Mouse (Mus musculus) CH12.LX (cell line): ENCODE data around the gene Bag2. TPM values are rescaled to one million over a fixed set of nuclear protein-coding genes. Genes with fewer than 3 reads are reported as not detected.
A peak's percentile ranks its signal among the peaks of the same experiment; 100 is the strongest.

Source experiments
- DNase-seq: peaks from one replicate; pipeline ENCODE4 v3.0.0-alpha.2; 2013; ENCODE audit errors: extremely low read depth
- H3K27ac ChIP-seq: 2 replicates; pipeline ENCODE4 v1.5.1; 2012; ENCODE audit warnings: low read depth, mild to moderate bottlenecking, control low read depth, moderate library complexity; ENCODE audit not compliant: insufficient read depth
- H3K27me3 ChIP-seq: replicated peaks from 2 replicates; pipeline ENCODE3; 2012; ENCODE audit warnings: inconsistent platforms
- H3K36me3 ChIP-seq, 2 experiments: replicated peaks in 1 of 2; 2 replicates each; pipeline versions ENCODE3 to v1.6.1; 2012; ENCODE audit warnings: inconsistent platforms in 1 of 2, low read length in 1 of 2, mild to moderate bottlenecking in 1 of 2, mixed read lengths in 1 of 2, moderate library complexity in 1 of 2; ENCODE audit not compliant: control insufficient read depth in 1 of 2, insufficient read depth in 1 of 2
- H3K4me1 ChIP-seq, 2 experiments: 2 replicates each; pipeline ENCODE4 v1.6.1; 2012; ENCODE audit warnings: inconsistent platforms in 1 of 2, moderate library complexity in 1 of 2; ENCODE audit not compliant: insufficient read depth in 2 of 2, control insufficient read depth in 1 of 2
- H3K4me2 ChIP-seq: 2 replicates; pipeline ENCODE4 v1.6.1; 2012; ENCODE audit warnings: low read depth, mild to moderate bottlenecking, control low read depth; ENCODE audit not compliant: poor library complexity, insufficient read depth, severe bottlenecking
- H3K4me3 ChIP-seq, 3 experiments: fragments of 150-350 bp in 1 of 3; sonication (generic) in 1 of 3; replicated peaks in 1 of 3; 2 replicates each; pipeline versions ENCODE3 to v1.5.1; 2011 to 2012; ENCODE audit warnings: low read depth in 2 of 3, low read length in 2 of 3, mild to moderate bottlenecking in 2 of 3, moderate library complexity in 2 of 3, control low read depth in 1 of 3, improper control_type of control experiment in 1 of 3, inconsistent platforms in 1 of 3, mixed read lengths in 1 of 3; ENCODE audit not compliant: poor library complexity in 1 of 3
- H3K79me2 ChIP-seq: replicated peaks from 2 replicates; pipeline ENCODE4 v1.6.1; 2012; ENCODE audit warnings: mild to moderate bottlenecking, moderate library complexity; ENCODE audit not compliant: control insufficient read depth, poor library complexity, insufficient read depth, severe bottlenecking; ENCODE audit errors: extremely low read depth
- H3K9ac ChIP-seq: 2 replicates; pipeline ENCODE4 v1.6.1; 2012; ENCODE audit warnings: low read depth, mild to moderate bottlenecking, control low read depth, moderate library complexity; ENCODE audit not compliant: insufficient read depth
- H3K9me3 ChIP-seq: replicated peaks from 2 replicates; pipeline ENCODE3; 2012; ENCODE audit warnings: low read length, inconsistent platforms, mixed read lengths
- BHLHE40 ChIP-seq: IDR thresholded peaks from 2 replicates; pipeline ENCODE4 v1.6.1; 2011; ENCODE audit warnings: mild to moderate bottlenecking, low read depth, low read length, improper control_type of control experiment
- CHD1 ChIP-seq: IDR thresholded peaks from 2 replicates; pipeline ENCODE4 v1.6.1; 2012; ENCODE audit warnings: low read depth, low read length, improper control_type of control experiment, inconsistent platforms
- CHD2 ChIP-seq: IDR thresholded peaks from 2 replicates; pipeline ENCODE4 v1.6.1; 2011; ENCODE audit warnings: low read length, improper control_type of control experiment
- E2F4 ChIP-seq: IDR thresholded peaks from 2 replicates; pipeline ENCODE4 v1.6.1; 2011; ENCODE audit warnings: low read depth, low read length, improper control_type of control experiment; ENCODE audit not compliant: insufficient replicate concordance
- ELF1 ChIP-seq: IDR thresholded peaks from 2 replicates; pipeline ENCODE4 v1.6.1; 2014; ENCODE audit warnings: low read depth, mild to moderate bottlenecking, inconsistent platforms, low read length, improper control_type of control experiment
- EP300 ChIP-seq: IDR thresholded peaks from 2 replicates; pipeline ENCODE4 v1.6.1; 2011; ENCODE audit warnings: low read length, improper control_type of control experiment
- IRF4 ChIP-seq: IDR thresholded peaks from 2 replicates; pipeline ENCODE4 v1.6.1; 2014; ENCODE audit warnings: low read depth, mild to moderate bottlenecking, inconsistent platforms, low read length, improper control_type of control experiment
- KAT2A ChIP-seq: IDR thresholded peaks from 2 replicates; pipeline ENCODE4 v1.6.1; 2012; ENCODE audit warnings: low read length, improper control_type of control experiment, inconsistent platforms; ENCODE audit not compliant: insufficient replicate concordance
- MAX ChIP-seq: IDR thresholded peaks from 2 replicates; pipeline ENCODE4 v1.6.1; 2011; ENCODE audit warnings: low read length, improper control_type of control experiment
- MAZ ChIP-seq: IDR thresholded peaks from 2 replicates; pipeline ENCODE4 v1.6.1; 2012; ENCODE audit warnings: low read depth, mild to moderate bottlenecking, inconsistent platforms, low read length, improper control_type of control experiment, moderate library complexity
- MEF2A ChIP-seq: IDR thresholded peaks from 2 replicates; pipeline ENCODE4 v1.6.1; 2014; ENCODE audit warnings: low read depth, mild to moderate bottlenecking, inconsistent platforms, low read length, improper control_type of control experiment, borderline replicate concordance
- MXI1 ChIP-seq: IDR thresholded peaks from 2 replicates; pipeline ENCODE4 v1.6.1; 2011; ENCODE audit warnings: mild to moderate bottlenecking, low read depth, low read length, improper control_type of control experiment
- MYC ChIP-seq: IDR thresholded peaks from 2 replicates; pipeline ENCODE4 v1.6.1; 2011; ENCODE audit warnings: low read depth, mild to moderate bottlenecking, improper control_type of control experiment, low read length
- NELFE ChIP-seq: IDR thresholded peaks from 2 replicates; pipeline ENCODE4 v1.6.1; 2011; ENCODE audit warnings: low read depth, low read length, improper control_type of control experiment
- NRF1 ChIP-seq: IDR thresholded peaks from 2 replicates; pipeline ENCODE4 v1.6.1; 2014; ENCODE audit warnings: low read depth, mild to moderate bottlenecking, inconsistent platforms, low read length, improper control_type of control experiment, moderate library complexity
- POLR2A ChIP-seq: IDR thresholded peaks from 2 replicates; pipeline ENCODE4 v1.6.1; 2011; ENCODE audit warnings: low read depth, mild to moderate bottlenecking, improper control_type of control experiment, low read length
- POLR2AphosphoS2 ChIP-seq: IDR thresholded peaks from 2 replicates; pipeline ENCODE4 v1.6.1; 2011; ENCODE audit warnings: low read depth, low read length, improper control_type of control experiment
- RAD21 ChIP-seq: IDR thresholded peaks from 2 replicates; pipeline ENCODE4 v1.6.1; 2011; ENCODE audit warnings: low read depth, mild to moderate bottlenecking, low read length, improper control_type of control experiment, moderate library complexity
- RCOR1 ChIP-seq: conservative IDR thresholded peaks from 2 replicates; pipeline ENCODE4 v1.6.1; 2012; ENCODE audit warnings: low read depth, mild to moderate bottlenecking, inconsistent platforms, low read length, improper control_type of control experiment
- SIN3A ChIP-seq: IDR thresholded peaks from 2 replicates; pipeline ENCODE4 v1.6.1; 2012; ENCODE audit warnings: low read length, improper control_type of control experiment, inconsistent platforms
- TBP ChIP-seq: conservative IDR thresholded peaks from 2 replicates; pipeline ENCODE4 v1.6.1; 2011; ENCODE audit warnings: low read depth, low read length, improper control_type of control experiment
- TCF12 ChIP-seq: IDR thresholded peaks from 2 replicates; pipeline ENCODE4 v1.6.1; 2014; ENCODE audit warnings: low read depth, mild to moderate bottlenecking, inconsistent platforms, low read length, improper control_type of control experiment
- UBTF ChIP-seq: IDR thresholded peaks from 2 replicates; pipeline ENCODE4 v1.6.1; 2012; ENCODE audit warnings: low read depth, mild to moderate bottlenecking, inconsistent platforms, low read length, improper control_type of control experiment, moderate library complexity
- USF1 ChIP-seq: IDR thresholded peaks from 2 replicates; pipeline ENCODE4 v1.6.1; 2014; ENCODE audit warnings: low read depth, mild to moderate bottlenecking, inconsistent platforms, low read length, improper control_type of control experiment
- USF2 ChIP-seq: conservative IDR thresholded peaks from 2 replicates; pipeline ENCODE4 v1.6.1; 2011; ENCODE audit warnings: low read depth, low read length, improper control_type of control experiment
- ZC3H11A ChIP-seq: IDR thresholded peaks from 2 replicates; pipeline ENCODE4 v1.6.1; 2012; ENCODE audit warnings: low read depth, mild to moderate bottlenecking, inconsistent platforms, low read length, improper control_type of control experiment
- ZKSCAN1 ChIP-seq: IDR thresholded peaks from 2 replicates; pipeline ENCODE4 v1.6.1; 2012; ENCODE audit warnings: low read depth, inconsistent platforms, low read length, improper control_type of control experiment, borderline replicate concordance
- ZMIZ1 ChIP-seq: IDR thresholded peaks from 2 replicates; pipeline ENCODE4 v1.6.1; 2012; ENCODE audit warnings: low read depth, mild to moderate bottlenecking, inconsistent platforms, low read length, improper control_type of control experiment
- dilution Hi-C: fragments of 300-500 bp; cut with MboI; formaldehyde crosslinking; loops from 2 replicates; pipeline ENCODE4 v1.14.3; 2020; ENCODE audit warnings: low sequenced_read_pairs; ENCODE audit not compliant: extremely low pct_unique_long_range_greater_than_20kb, extremely low pct_ligation_motif_present
- in situ Hi-C: fragments of 300-500 bp; cut with MboI; formaldehyde crosslinking; loops from 3 replicates; pipeline ENCODE4 v1.14.3; 2019; ENCODE audit warnings: low sequenced_read_pairs, low pct_ligation_motif_present, low pct_unique_long_range_greater_than_20kb, mixed read lengths
- polyA plus RNA-seq: library from polyadenylated mRNA; unstranded; fragments of >175 nt; gene quantifications from 2 replicates; pipeline ENCODE4 v1.2.1, GENCODE M21; 2012; ENCODE audit warnings: low read depth; ENCODE audit not compliant: insufficient read length
- total RNA-seq, 2 experiments: library from RNA; depleted of rRNA; stranded (reverse); fragments of 300-350 nt in 1 of 2; fragments of >200 nt in 1 of 2; gene quantifications; 2 replicates each; pipeline ENCODE4 v1.2.3; 2012 to 2014

Gene Bag2
- total RNA-seq (2012; rRNA removed) (51.1 and 54.8 TPM in 2 replicates), total RNA-seq (2014; rRNA removed) (73.5 and 81.7 TPM in 2 replicates), polyA plus RNA-seq (62.1 and 64.4 TPM in 2 replicates)

- Histone ChIP-seq H3K27ac (no peak within 1 kb of the TSS), H3K4me1 (peaks cover 6 to 29% of the 10 kb centered on the region in 2 experiments), H3K36me3 (peaks cover 0 to 46% of the 10 kb centered on the region in 2 experiments), H3K4me3 (peak within 1 kb of the TSS; percentile 70 to 92 (median 89)), H3K27me3 (no peaks in the 10 kb centered on the region), H3K9ac (peak within 1 kb of the TSS; percentile 82), H3K9me3 (no peaks in the 10 kb centered on the region), H3K4me2 (peak within 1 kb of the TSS; percentile 94), H3K79me2 (peaks cover 40% of the 10 kb centered on the region)
- in situ Hi-C loops (no loop called here), dilution Hi-C loops (no loop called here)
- TF ChIP-seq POLR2A: peak; percentile 71
- peak; percentile 55; the same call in 1 of the 2 replicates for TF ChIP-seq MAZ
- no peak for TF ChIP-seq EP300
- peak; percentile 72; the same call in 1 of the 2 replicates for TF ChIP-seq UBTF
- 0 out of 2 replicates have a peak, but pooled peaks have one; percentile 40 for TF ChIP-seq MEF2A
- no peak for TF ChIP-seq MXI1
- peak; percentile 55 for TF ChIP-seq TCF12
- no peak for TF ChIP-seq USF2
- no peak for TF ChIP-seq CHD2
- no peak for TF ChIP-seq MYC
- no peak for TF ChIP-seq E2F4
- no peak for TF ChIP-seq IRF4
- no peak for TF ChIP-seq RAD21
- TF ChIP-seq NRF1: peak; percentile 34; the same call in 1 of the 2 replicates
- TF ChIP-seq KAT2A: 0 out of 2 replicates have a peak, but pooled peaks have one; percentile 50
- TF ChIP-seq NELFE: peak; percentile 62
- peak; percentile 67 for TF ChIP-seq ZMIZ1
- no peak for TF ChIP-seq ZC3H11A
- TF ChIP-seq POLR2AphosphoS2: peak; percentile 14; the same call in 1 of the 2 replicates
- peak; percentile 43 for DNase-seq
Observed at GRCm38 (mm10) chr1:33757491-33758041, at the start of gene Bag2. Bag2 (minus strand) TSS chr1:33757795.

- Histone ChIP-seq H3K9ac (no peak overlapping the region), H3K36me3 (peaks cover 39 to 75% of the 10 kb centered on the region in 2 experiments), H3K4me2 (no peak overlapping the region), H3K4me3 (no peak overlapping the region), H3K27me3 (no peaks in the 10 kb centered on the region), H3K4me1 (peaks cover 3 to 22% of the 10 kb centered on the region in 2 experiments; a peak in 3 of 4 replicates), H3K9me3 (no peaks in the 10 kb centered on the region), H3K27ac (no peak overlapping the region), H3K79me2 (peaks cover 43% of the 10 kb centered on the region)
- TF ChIP-seq KAT2A (no peak), BHLHE40 (no peak), CHD1 (no peak), IRF4 (no peak), POLR2A (no peak), USF2 (no peak), TBP (no peak), NRF1 (no peak), SIN3A (no peak), MYC (no peak), USF1 (no peak), UBTF (no peak), EP300 (no peak), CHD2 (no peak), ZC3H11A (no peak), MXI1 (no peak), RCOR1 (no peak), ZKSCAN1 (no peak), MAX (no peak), ELF1 (no peak)
- in situ Hi-C loops (no loop called here), dilution Hi-C loops (no loop called here)
- no peak for DNase-seq
Observed at GRCm38 (mm10) chr1:33803323-33803722, 45.7 kb upstream of the Bag2 start.
